Mouse (Mus musculus): Measurements from ENCODE around the gene Wnt5b. TPM values are rescaled to one million over a fixed set of nuclear protein-coding genes. Genes with fewer than 3 reads are reported as not detected.

The Wnt5b gene
- polyA plus RNA-seq, 1 experiment, result 0.16 TPM

DNA sequence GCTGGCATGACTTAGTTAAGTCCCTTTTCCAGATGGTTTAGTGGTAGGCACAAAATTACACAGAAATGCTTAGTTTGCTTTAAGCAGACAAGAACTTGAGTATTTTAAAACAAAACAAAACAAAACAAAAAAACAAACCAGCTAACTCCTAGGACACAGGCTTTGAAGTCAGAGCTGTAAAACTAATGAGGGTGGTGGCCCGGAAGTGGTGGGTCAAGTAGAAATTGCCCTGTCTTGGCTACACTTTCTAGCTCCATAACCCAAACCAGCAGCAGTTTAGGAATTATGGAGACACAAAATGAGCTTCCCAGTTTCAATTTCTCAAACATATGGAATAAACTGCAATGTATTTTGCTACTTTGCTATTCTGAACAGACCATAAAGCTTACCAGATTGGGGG is 39.9 kb upstream of the Wnt5b start:
- Histone ChIP-seq H3K79me3 (ENCODE audit: low read depth) (no peaks in the 10 kb centered on the region), H3K36me3 (ENCODE audit: control insufficient read depth, insufficient read depth) (no peaks in the 10 kb centered on the region), H3K27me3 (ENCODE audit: control insufficient read depth, insufficient read depth, insufficient read length) (no peaks in the 10 kb centered on the region), H3ac (ENCODE audit: control insufficient read depth, insufficient read length, low read depth) (no peak overlapping the region), H3K79me2 (ENCODE audit: control insufficient read depth, insufficient read depth) (no peaks in the 10 kb centered on the region), H3K4me3 (ENCODE audit: insufficient read depth, poor library complexity, severe bottlenecking) (no peak overlapping the region)
- TF ChIP-seq MAX (IDR thresholded peaks at IDR 0.05) (no peak), MYOD1 (IDR thresholded peaks at IDR 0.05; ENCODE audit: control insufficient read depth, insufficient read length, low read depth) (no peak), USF1 (IDR thresholded peaks at IDR 0.05; ENCODE audit: low read depth) (no peak), MYOG (IDR thresholded peaks at IDR 0.05; ENCODE audit: control insufficient read depth, extremely low read depth, insufficient read length) (no peak), FOSL1 (IDR thresholded peaks at IDR 0.05; ENCODE audit: insufficient read depth, low read length, poor library complexity, severe bottlenecking) (no peak), CTCF (IDR thresholded peaks at IDR 0.05; ENCODE audit: control insufficient read depth, insufficient read depth, insufficient read length) (no peak), CEBPB (IDR thresholded peaks at IDR 0.05; ENCODE audit: low read depth) (no peak)

DNA sequence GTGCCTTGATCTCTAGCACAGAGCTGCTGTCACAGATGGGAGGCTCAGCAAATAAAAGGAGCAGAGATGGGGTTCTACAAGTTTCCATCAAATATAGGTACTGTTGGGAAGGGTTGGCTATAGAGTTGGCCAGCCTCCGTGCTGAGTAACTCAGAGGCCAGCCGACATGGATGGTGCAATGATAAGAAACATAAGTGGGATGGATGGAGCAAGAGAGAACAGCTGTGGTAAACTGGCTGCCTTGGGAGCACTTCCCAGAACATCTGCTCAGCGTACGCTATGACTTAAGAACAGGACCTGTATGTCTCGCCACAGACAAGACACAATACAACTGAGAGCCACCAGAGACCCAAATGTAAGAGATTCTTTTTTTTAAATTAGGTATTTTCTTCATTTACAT is 39.0 kb upstream of the Wnt5b start:
- no peaks in the 10 kb centered on the region for H3K79me3 ChIP-seq (ENCODE audit: low read depth)
- H3K4me3 ChIP-seq (ENCODE audit: insufficient read depth, poor library complexity, severe bottlenecking), result no peak overlapping the region
- H3K79me2 ChIP-seq (ENCODE audit: control insufficient read depth, insufficient read depth), result no peaks in the 10 kb centered on the region
- no peak overlapping the region for H3ac ChIP-seq (ENCODE audit: control insufficient read depth, insufficient read length, low read depth)
- H3K36me3 ChIP-seq (ENCODE audit: control insufficient read depth, insufficient read depth), result no peaks in the 10 kb centered on the region
- no peak for TF ChIP-seq FOSL1 (IDR thresholded peaks at IDR 0.05; ENCODE audit: insufficient read depth, low read length, poor library complexity, severe bottlenecking)
- TF ChIP-seq CEBPB (IDR thresholded peaks at IDR 0.05; ENCODE audit: low read depth), result no peak
- no peak for TF ChIP-seq USF1 (IDR thresholded peaks at IDR 0.05; ENCODE audit: low read depth)
- TF ChIP-seq MYOG (IDR thresholded peaks at IDR 0.05; ENCODE audit: control insufficient read depth, extremely low read depth, insufficient read length), result no peak
- no peak for TF ChIP-seq MYOD1 (IDR thresholded peaks at IDR 0.05; ENCODE audit: control insufficient read depth, insufficient read length, low read depth)
- no peak for TF ChIP-seq MAX (IDR thresholded peaks at IDR 0.05)
- TF ChIP-seq CTCF (IDR thresholded peaks at IDR 0.05; ENCODE audit: control insufficient read depth, insufficient read depth, insufficient read length), result no peak
- H3K27me3 ChIP-seq (ENCODE audit: control insufficient read depth, insufficient read depth, insufficient read length), result no peaks in the 10 kb centered on the region

DNA sequence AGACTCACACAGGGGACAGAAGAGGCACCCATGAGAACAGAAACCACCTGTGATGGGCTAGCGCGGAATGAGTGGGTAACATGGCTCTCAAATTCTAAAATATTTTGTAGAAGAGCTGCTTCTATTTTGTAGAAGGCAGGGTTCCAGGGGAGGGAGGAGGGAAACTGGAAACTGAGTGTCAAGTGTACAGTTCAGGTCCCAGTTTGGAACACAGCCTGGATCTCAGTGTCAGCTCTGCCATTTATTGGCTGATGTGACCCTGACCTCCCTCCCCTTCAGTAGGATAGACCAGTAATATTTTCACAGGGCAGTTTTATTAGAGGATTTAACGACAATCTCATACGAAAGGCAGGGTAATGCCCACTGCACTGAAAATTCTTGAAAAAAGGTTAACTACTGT is 32.6 kb upstream of the Wnt5b start:
- H3K36me3 ChIP-seq (ENCODE audit: control insufficient read depth, insufficient read depth), result peaks cover 10% of the 10 kb centered on the region
- H3K27me3 ChIP-seq (ENCODE audit: control insufficient read depth, insufficient read depth, insufficient read length), result no peaks in the 10 kb centered on the region
- TF ChIP-seq MYOG (IDR thresholded peaks at IDR 0.05; ENCODE audit: control insufficient read depth, extremely low read depth, insufficient read length), result no peak
- TF ChIP-seq MYOD1 (IDR thresholded peaks at IDR 0.05; ENCODE audit: control insufficient read depth, insufficient read length, low read depth), result no peak
- TF ChIP-seq USF1 (IDR thresholded peaks at IDR 0.05; ENCODE audit: low read depth), result no peak
- TF ChIP-seq CTCF (IDR thresholded peaks at IDR 0.05; ENCODE audit: control insufficient read depth, insufficient read depth, insufficient read length), result no peak
- TF ChIP-seq CEBPB (IDR thresholded peaks at IDR 0.05; ENCODE audit: low read depth), result no peak
- TF ChIP-seq FOSL1 (IDR thresholded peaks at IDR 0.05; ENCODE audit: insufficient read depth, low read length, poor library complexity, severe bottlenecking), result no peak
- no peak for TF ChIP-seq MAX (IDR thresholded peaks at IDR 0.05)
- no peak overlapping the region for H3ac ChIP-seq (ENCODE audit: control insufficient read depth, insufficient read length, low read depth)
- no peaks in the 10 kb centered on the region for H3K79me3 ChIP-seq (ENCODE audit: low read depth)
- no peaks in the 10 kb centered on the region for H3K79me2 ChIP-seq (ENCODE audit: control insufficient read depth, insufficient read depth)
- H3K4me3 ChIP-seq (ENCODE audit: insufficient read depth, poor library complexity, severe bottlenecking), result no peak overlapping the region

DNA sequence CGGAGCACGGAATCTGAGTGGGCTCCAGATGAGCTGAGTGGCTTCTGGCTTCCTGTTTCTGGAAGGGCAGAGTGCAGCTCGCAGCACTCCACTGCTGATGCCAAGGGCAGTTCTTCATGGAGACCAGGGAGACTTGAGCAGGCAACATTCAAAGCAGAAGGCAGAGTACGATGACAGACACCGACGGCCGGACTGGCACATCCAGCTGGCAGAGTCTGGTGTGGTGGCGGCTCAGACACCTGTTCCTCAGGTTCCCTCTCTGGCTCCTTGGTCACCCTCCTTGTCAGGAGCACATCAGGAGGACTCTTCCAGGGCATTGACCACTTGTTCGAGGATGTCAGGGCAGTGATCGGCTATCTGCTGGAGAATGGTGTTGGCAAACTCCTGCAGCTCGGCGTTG is 31.2 kb upstream of the Wnt5b start:
- Histone ChIP-seq H3K36me3 (ENCODE audit: control insufficient read depth, insufficient read depth) (peaks cover 10% of the 10 kb centered on the region), H3K79me2 (ENCODE audit: control insufficient read depth, insufficient read depth) (no peaks in the 10 kb centered on the region), H3K79me3 (ENCODE audit: low read depth) (no peaks in the 10 kb centered on the region), H3K4me3 (ENCODE audit: insufficient read depth, poor library complexity, severe bottlenecking) (no peak overlapping the region), H3K27me3 (ENCODE audit: control insufficient read depth, insufficient read depth, insufficient read length) (no peaks in the 10 kb centered on the region), H3ac (ENCODE audit: control insufficient read depth, insufficient read length, low read depth) (no peak overlapping the region)
- TF ChIP-seq FOSL1 (IDR thresholded peaks at IDR 0.05; ENCODE audit: insufficient read depth, low read length, poor library complexity, severe bottlenecking) (no peak), USF1 (IDR thresholded peaks at IDR 0.05; ENCODE audit: low read depth) (no peak), CTCF (IDR thresholded peaks at IDR 0.05; ENCODE audit: control insufficient read depth, insufficient read depth, insufficient read length) (no peak), MYOD1 (IDR thresholded peaks at IDR 0.05; ENCODE audit: control insufficient read depth, insufficient read length, low read depth) (no peak), CEBPB (IDR thresholded peaks at IDR 0.05; ENCODE audit: low read depth) (no peak), MYOG (IDR thresholded peaks at IDR 0.05; ENCODE audit: control insufficient read depth, extremely low read depth, insufficient read length) (no peak), MAX (IDR thresholded peaks at IDR 0.05) (no peak)

DNA sequence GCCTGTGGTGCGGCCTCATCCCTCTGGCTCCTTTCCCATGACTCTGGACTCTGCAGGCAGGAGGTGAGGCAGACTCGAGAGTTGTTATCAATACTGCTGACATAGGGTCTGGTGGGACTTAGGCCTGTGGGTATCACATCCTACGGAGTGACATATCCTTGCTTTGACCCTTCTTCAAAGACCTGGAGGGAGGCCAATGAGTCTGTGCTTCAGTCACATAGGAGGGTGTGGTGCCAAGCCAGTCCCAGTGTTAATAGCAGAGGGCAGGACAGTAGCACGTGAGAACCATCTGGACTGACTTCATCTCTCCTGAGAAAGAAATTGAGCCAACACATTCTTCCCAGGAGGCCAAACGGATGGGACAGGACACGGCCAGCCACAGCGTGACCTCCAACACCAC is 28.1 kb upstream of the Wnt5b start:
- Histone ChIP-seq H3K27me3 (ENCODE audit: control insufficient read depth, insufficient read depth, insufficient read length) (no peaks in the 10 kb centered on the region), H3K79me2 (ENCODE audit: control insufficient read depth, insufficient read depth) (no peaks in the 10 kb centered on the region), H3ac (ENCODE audit: control insufficient read depth, insufficient read length, low read depth) (no peak overlapping the region), H3K4me3 (ENCODE audit: insufficient read depth, poor library complexity, severe bottlenecking) (no peak overlapping the region), H3K36me3 (ENCODE audit: control insufficient read depth, insufficient read depth) (peaks cover 10% of the 10 kb centered on the region), H3K79me3 (ENCODE audit: low read depth) (no peaks in the 10 kb centered on the region)
- TF ChIP-seq USF1 (IDR thresholded peaks at IDR 0.05; ENCODE audit: low read depth) (no peak), MYOD1 (IDR thresholded peaks at IDR 0.05; ENCODE audit: control insufficient read depth, insufficient read length, low read depth) (no peak), FOSL1 (IDR thresholded peaks at IDR 0.05; ENCODE audit: insufficient read depth, low read length, poor library complexity, severe bottlenecking) (no peak), CEBPB (IDR thresholded peaks at IDR 0.05; ENCODE audit: low read depth) (no peak), MYOG (IDR thresholded peaks at IDR 0.05; ENCODE audit: control insufficient read depth, extremely low read depth, insufficient read length) (no peak), CTCF (IDR thresholded peaks at IDR 0.05; ENCODE audit: control insufficient read depth, insufficient read depth, insufficient read length) (no peak), MAX (IDR thresholded peaks at IDR 0.05) (no peak)

DNA sequence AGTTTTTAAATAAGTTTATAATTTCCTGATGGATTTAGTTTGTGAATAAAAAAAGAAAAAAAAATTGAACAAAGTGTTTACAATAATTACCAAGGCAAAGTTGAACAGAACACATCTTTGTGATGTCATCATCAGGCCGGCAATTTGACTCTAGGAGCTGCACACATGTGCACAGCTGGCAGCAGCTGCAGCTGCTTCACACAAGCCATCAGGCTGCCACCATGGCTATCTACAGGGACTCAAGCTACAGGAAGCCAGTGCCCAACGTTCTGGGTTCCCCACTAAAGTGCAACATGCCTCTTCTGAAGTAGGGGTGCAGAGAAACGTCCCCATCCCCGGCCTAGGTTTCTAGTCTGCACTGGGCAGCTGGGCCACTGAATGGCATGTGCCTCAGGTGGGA is 26.6 kb upstream of the Wnt5b start:
- no peak for TF ChIP-seq MYOG (IDR thresholded peaks at IDR 0.05; ENCODE audit: control insufficient read depth, extremely low read depth, insufficient read length)
- no peak for TF ChIP-seq FOSL1 (IDR thresholded peaks at IDR 0.05; ENCODE audit: insufficient read depth, low read length, poor library complexity, severe bottlenecking)
- no peak for TF ChIP-seq USF1 (IDR thresholded peaks at IDR 0.05; ENCODE audit: low read depth)
- TF ChIP-seq CEBPB (IDR thresholded peaks at IDR 0.05; ENCODE audit: low read depth), result no peak
- TF ChIP-seq MAX (IDR thresholded peaks at IDR 0.05), result no peak
- H3ac ChIP-seq (ENCODE audit: control insufficient read depth, insufficient read length, low read depth), result no peak overlapping the region
- H3K79me3 ChIP-seq (ENCODE audit: low read depth), result no peaks in the 10 kb centered on the region
- H3K4me3 ChIP-seq (ENCODE audit: insufficient read depth, poor library complexity, severe bottlenecking), result no peak overlapping the region
- H3K36me3 ChIP-seq (ENCODE audit: control insufficient read depth, insufficient read depth), result peaks cover 10% of the 10 kb centered on the region
- no peaks in the 10 kb centered on the region for H3K79me2 ChIP-seq (ENCODE audit: control insufficient read depth, insufficient read depth)
- no peaks in the 10 kb centered on the region for H3K27me3 ChIP-seq (ENCODE audit: control insufficient read depth, insufficient read depth, insufficient read length)

All from C2C12 (cell line).